Mouse (Mus musculus) gastrocnemius, postnatal 25 days (tissue): ENCODE results near the gene Runx2. TPM values are rescaled to one million over a fixed set of nuclear protein-coding genes. Genes with fewer than 3 reads are reported as not detected.

Experiments used
- DNase-seq: peaks from one replicate; pipeline ENCODE4 v3.0.0; 2022
- total RNA-seq, 2 experiments: library from RNA; stranded (reverse); gene quantifications; 1 replicate in 1 of 2; 2 replicates in 1 of 2; pipeline ENCODE4 v1.2.3; 2021

Gene Runx2
- total RNA-seq, 2 experiments from 2014 or later, result 0.28 to 0.38 TPM

DNA sequence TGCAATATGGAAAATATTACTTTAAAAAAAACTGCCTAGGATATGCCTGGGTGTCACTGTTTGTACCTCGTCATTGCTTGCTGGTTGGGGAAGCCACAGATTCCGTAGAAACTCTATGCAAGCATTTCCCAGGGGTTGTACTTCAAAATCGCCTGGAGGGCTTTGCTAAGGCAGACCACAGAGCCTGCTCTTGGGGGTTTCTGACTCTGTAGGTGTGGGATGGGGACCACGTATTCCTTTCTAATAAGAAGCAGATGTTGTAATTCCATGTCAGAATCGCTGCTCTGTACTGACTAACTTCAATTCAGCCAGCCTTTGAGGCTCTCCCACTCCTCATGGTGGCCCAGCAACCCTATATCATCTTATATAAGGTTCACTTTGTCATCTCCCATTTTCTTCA is 46.1 kb downstream of the Runx2 start:
- no peak for DNase-seq

DNA sequence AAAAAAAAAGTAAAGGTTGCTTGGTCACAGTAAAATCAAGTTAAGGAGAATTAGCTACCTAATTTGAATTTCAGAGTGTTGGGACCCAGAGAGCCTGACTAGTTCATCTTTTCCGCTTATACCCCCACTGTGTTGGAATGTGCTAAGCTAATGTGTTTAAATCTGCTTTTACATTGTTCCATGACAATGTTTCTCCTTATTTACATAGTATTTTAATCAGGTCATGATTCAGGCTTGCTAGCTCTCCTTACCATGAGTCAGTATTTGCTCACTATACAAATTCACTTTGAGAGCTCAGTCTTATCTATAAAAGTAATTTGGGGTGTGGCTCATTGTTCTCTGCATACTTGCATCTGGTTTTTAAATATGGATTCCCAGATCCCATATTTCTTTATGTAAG is 47.2 kb downstream of the Runx2 start:
- DNase-seq, result no peak

DNA sequence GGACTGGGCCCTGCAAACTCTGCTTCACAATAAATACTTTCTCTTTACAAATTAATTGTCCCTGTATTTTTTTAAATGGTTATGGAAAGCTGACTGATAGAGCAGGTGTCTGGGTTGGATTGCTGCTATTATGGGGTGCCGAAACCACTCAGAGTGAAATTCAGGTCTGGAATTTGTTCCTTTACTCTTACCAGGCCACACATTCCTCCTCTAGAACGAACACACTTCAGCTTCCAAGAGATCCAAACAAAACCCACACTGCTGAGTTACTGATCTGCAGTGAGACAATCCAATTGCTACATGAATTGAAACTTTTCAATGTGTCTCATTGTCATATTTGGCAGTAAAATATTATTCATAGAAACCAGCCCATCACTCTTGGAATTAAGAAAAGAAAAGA is 47.6 kb downstream of the Runx2 start:
- DNase-seq, result no peak

DNA sequence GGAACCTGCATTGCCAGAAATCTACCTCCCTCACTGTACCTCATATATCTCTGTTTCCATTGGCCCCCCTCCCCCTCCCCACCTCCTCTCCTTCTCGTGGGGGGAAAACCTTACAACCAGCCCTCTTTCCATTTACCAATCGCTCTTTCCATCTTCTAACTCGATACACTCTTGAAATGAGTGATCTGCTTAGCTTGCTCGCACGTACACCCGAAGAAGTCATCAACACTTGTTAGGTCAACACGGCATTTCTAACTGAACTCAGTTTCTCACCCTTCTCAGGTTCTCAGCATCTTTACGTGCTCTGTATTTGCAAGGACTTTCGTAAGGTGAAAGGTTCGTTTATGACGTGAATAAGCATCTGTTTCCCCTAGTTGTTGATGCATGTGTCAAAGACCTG is 48.3 kb downstream of the Runx2 start:
- DNase-seq, result no peak

DNA sequence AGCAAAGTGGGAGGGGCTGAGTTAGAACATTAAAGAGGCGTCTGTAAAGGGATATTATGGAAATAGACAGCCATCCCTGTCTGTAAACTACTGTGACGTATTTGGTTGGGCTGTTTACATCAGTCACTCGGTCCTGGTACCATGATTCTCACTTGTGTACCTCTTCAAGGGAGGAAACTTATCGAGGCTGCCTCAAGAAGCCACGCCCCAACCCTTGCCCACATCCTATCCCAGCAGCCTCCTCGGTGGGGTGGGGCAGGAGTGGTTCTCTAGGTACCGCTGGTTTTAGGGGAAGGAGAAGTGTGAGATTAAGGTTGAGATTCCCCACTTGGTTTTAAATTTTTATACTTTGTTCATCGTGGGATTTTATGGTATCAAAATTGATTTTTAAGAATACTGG is 69.2 kb downstream of the Runx2 start:
- no peak for DNase-seq

DNA sequence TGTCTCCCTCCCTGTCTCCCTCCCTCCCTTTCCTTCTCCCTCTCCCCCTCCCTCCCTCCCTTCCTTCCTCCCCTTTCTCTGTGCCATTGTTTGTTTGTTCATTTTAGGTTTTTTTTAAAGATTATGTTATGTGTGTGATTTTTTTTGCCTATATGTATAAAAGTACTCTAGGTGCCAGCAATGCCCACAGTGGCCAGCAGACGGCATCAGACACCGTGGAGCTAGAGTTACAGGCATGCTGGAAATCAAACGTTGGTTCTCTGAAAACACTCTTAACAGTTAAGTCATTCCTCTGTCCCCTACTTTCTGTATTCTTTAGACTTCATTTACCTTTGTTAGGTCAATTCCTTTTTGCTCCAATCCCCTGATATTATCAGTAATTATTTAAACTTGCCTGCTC is 70.8 kb downstream of the Runx2 start:
- DNase-seq, result no peak

DNA sequence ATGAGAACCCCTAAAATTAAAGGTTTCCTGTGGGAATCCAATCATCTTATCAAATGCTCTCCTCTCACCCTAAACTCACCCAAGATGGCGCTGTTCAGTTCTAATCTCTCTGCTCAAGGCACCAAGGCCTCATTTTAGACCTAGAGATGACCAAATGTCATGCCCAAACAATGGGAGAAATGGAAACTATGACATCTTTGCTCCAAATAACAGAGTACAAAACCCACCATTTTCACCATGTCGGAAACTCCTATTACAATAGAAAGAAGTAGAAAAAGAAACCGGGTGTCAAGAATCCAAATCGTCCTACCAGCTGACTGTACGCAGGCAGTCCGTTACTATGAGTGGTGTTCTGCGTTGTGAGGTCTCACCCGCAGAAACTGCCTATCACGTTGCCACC is 72.4 kb downstream of the Runx2 start:
- DNase-seq, result no peak

DNA sequence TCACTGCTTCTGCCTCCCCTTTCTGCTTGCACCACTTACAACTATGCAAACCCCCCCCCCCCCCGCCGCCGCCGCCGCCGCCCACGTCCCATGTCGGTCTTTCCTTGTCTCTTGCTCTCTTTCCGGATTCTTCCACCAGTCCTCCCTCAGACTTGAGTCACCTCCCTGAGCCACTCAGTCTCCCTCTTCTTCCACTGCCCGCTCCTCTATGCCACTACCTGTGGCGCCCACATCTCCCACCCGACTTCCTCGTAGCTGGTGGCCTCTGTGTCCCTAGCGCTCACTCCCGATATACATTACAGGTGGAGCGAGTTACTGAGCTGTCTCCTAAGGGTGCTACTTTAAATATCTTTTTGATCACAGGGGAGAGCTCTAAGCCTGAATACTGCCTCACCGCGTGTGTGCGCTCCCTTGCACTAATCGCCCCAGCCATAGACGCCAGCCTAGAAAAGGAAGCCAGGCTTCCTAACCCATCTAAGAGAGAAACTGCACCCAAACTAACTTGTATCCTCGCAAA is 76.4 kb downstream of the Runx2 start:
- no peak for DNase-seq

DNA sequence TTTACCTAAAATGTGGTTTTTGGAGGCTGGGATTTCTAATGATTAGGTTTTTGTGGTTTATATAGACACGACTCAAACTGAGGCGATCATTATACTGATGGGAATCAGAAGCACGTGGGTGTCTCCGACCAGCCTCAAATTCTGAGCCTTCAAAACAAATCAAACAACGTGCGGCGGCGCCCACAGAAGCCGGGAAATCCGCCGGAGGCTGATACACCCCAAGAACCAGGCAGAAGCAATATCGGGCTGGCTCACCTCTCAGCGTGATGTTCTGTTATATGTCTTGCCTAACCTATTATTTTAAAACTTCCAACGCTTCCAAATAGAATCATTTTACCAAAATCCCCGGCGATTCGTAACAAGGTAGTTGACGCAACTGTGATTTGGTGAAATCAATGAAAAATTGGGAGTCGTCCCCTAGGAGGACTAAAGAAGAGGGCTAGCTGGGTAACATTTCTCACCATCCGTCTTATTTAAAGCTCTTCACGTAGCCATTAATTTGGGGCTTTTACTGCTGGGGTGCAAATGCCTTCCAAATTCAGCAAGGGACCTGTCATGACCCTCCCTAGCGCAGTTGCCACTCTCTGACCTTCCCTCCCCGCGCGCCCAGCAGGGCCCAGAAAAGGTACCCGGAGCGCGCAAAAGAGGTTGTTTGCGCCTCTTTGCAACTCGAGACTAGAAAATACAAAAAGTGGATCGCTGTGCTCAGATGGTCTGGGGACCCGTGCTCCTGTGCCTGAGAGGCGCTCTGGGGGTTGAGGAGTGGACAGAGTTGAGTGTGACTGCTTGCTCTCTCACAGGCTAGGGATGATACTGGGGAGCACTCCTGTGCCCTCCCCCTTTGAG is 77.1 kb downstream of the Runx2 start:
- DNase-seq, result no peak

DNA sequence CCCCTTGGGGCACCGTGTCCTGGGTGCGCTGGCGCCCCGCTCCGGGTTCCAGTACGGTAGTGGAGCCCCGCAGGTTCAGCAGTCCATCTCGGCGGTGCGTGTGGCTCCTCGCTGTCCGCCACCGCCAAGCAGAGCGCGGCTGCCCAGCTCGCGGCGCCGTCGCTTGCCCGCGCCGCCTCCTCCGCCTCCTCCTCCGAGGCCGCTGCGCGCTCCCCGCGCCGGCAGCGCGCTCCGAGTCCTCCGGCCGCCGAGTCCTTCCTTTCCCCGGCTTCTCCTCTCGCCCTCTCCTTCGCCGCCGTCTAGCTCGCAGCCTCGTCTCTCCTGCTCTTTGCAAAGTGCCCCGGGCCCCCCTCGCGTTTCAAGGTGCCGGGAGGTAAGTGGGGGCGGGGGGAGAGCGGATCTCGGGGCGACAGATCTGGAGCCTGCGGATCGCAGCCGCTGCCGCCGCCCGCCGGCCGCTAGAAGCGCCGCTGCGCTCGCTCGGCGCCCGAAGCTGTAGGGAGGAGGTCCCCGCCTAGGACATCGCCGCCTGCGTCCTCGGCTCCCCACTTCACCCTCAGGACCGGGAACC is 78.5 kb downstream of the Runx2 start:
- peak; percentile 67 for DNase-seq

DNA sequence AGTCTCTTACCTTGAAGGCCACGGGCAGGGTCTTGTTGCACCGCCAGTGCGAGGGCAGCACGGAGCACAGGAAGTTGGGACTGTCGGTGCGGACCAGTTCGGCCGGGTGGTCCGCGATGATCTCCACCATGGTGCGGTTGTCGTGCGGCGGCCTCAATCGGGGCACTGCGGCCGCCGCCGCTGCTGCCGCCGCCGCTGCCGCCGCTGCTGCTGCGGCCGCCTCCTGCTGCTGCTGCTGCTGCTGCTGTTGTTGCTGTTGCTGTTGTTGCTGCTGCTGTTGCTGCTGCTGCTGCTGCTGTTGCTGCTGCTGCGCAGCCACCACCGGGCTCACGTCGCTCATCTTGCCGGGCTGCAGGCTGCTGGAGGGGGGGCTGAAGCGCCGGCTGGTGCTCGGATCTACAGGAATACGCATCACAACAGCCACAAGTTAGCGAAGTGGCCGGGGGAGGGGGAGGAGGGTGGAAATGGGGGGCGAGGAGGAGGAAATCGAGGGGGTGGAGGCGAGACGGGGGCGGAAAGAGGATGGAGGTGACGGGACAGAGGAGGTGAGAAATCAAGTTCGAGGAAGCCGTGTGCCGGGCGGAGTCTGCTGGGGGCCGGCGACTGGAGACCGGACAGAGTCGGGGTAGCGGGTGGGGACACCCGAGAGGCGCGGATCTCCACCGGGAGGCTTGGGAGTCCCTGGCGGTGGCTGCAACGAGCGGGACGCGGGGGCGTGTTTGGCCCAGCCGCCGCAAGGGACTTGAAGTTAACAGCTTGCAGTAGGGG is 79.2 kb downstream of the Runx2 start:
- DNase-seq, result peak; percentile 24

DNA sequence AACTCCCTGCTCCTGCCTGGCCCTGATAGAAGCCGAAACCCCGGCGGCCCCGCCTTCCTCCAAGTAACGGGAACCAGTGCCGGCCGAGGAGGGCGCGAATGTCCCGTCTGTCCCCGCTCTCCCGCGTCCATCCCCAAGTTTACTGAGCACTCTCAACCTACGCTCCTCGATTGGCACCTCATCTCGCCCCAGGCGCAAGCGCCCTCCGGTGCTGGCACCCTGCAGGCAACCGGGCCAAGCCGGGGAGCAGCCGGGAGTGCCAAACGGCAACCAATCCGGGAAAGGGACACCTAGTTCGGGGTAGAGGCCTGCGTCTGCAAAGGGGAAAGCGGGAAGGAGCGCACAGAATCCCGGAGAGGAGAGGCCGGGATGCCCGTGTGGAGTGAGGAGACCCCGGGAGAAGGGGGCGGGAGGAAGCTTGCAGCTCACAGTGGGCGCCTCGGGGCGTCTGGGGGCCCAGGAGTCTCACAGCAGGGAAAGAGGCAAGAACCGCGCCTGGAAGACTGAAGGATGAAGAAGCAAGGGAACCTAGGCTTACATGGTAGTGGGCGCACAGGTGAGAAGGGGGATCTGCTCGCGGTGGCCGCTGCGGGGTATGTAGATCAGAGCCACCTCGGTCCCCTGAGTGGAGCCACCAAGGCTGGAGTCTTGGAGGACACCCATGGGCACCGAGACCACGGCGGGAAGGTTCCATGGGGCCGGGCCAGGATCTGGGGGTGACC is 79.9 kb downstream of the Runx2 start:
- DNase-seq, result peak; percentile 51

DNA sequence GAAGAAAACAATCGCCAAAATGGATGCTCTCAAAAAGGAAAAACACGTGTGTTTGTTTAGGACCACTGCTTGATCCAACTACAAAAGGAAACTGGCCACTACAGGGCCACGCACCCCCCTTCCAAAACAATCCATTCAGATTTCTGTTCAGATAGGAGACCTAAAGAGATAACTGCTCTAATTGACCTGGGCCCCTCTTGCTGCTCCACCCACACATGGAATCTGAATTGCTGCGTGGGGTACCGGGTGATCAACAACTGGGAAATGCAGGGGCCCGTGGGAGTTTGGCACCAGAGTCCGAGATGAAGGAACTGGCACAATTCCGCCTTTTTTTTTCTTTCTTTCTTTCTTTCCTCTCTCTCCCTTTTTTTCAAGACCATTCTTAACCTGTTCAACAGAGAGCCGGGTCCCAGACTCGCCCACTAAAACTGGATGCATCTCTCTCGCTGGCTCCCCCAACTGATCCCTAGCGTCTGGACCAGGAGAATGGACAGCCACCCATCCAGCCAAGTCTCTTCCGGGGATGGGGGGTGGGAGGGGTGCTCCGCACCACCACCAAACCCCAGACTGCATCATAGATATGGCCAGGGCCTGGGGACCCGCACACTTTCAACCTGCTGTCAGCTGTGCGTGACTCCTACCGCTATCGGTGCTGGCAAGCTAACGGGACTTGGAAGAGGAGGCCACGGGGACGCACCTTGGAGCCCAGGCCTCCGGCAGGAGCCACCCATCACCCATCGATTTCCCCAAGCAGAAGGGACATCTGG is 80.9 kb downstream of the Runx2 start:
- DNase-seq, result no peak

DNA sequence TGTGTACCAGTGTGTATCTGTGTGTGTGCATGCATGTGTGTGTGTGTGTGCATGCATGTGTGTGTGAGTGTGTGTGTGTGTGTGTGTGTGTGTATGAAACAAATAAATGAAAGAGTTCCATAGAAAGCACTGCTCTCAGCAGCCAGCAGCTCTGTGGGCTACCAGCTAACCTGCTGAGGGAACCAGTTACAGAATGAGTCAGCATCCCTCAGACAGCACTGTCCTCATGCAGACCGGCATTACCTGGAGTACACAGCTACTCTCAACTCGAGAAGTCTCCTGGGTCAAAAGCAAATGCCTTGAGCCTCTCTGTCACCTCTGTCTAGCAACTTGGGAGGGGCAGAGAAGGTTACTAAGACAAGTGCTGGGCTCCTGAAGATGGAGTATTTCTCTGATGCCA is 86.1 kb downstream of the Runx2 start:
- no peak for DNase-seq

DNA sequence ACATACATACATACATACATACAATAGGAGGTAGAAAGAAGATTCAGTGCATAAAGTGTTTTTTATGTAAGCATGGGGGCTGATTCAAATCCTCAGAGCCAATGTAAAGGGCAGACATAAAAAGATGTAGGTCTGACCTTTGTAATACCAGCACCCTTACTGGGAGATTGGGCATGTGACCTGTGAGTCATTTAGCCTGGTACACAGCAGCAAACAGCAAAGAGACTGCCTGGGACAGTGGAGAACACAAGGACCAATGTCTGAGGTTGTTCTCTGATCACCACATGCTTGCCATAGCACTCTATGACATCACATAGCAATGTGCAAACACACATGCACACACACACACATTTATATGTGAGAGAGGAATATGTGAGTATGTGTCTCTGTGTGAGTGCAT is 86.9 kb downstream of the Runx2 start:
- no peak for DNase-seq

DNA sequence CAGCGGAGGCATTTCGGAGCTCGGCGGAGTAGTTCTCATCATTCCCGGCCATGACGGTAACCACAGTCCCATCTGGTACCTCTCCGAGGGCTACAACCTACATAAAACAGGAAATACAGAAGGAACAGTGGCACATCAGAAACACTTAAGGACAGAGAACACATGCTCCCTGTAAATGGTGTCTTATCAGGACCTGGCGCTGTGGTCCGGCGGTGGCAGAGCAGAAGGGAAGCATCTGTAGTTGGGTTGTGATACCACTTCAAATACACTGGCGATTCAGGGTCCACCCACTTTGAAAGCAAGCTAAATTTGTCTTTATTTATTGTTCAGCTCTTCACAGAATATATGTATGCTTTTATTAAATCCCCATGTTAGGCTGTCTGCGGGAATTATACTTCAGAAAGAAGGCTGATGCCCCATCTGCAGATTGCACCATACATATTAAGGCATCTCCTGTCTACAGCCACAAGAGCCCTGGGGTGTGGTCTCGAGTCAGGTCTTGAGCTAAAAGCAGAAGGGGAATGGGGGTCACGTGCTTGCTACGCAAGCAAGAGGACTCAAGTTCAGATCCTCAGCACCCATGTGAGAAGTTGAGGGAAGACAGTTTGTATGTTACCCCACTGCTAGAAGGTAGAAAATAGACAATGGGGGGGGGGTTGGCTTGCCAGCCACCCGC is 89.7 kb downstream of the Runx2 start:
- DNase-seq, result no peak

DNA sequence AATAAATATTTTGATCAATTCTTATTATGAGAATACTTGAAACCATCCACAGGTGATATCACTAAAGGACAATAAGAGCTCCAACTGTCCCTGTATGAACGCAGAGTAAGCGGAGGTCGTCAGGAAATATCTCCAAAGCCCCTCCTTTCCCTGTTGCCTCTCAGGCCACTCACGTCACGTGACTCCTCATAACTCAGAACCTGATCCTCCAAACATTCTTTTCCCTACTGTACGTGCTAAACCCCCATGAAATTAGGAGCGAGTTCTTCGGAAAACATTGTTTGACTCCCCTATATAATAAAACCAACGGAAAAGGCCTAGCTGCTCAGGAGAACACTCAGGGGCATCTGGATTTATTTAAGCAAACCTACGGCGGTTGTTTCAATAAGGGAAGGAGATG is 90.3 kb downstream of the Runx2 start:
- DNase-seq, result no peak

DNA sequence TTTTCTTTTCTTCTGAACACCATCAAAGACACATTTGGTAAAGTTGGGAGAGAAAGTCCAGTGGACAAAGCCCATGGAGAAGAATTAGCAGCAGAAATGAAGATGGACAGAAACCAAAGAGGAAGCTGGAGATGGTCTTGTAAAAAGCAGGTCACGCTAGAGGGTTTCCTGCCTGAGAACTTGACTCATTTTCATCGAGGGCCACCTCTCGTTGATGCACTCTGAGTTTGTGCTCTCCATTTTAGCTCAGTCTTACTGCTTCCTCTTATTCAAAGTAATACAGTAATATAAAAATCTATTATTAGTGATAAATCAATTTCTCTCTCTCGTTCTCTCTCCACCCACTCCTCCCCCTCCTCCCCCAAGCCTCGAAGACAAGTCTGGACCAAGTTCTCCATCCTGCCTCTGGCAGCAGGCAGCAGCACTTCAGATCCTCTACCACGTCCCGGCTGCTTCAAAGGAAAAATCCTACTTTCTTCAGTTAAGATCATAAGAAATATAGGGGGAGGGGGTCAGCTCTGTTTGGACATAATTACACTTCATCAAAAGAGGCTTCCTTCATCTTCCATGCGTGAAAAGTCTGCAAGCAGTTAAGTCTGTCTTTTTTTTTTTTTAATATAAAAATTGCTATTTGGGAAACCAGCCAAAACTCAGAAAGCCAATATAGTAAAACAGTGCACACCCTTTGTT is 92.3 kb downstream of the Runx2 start:
- no peak for DNase-seq

DNA sequence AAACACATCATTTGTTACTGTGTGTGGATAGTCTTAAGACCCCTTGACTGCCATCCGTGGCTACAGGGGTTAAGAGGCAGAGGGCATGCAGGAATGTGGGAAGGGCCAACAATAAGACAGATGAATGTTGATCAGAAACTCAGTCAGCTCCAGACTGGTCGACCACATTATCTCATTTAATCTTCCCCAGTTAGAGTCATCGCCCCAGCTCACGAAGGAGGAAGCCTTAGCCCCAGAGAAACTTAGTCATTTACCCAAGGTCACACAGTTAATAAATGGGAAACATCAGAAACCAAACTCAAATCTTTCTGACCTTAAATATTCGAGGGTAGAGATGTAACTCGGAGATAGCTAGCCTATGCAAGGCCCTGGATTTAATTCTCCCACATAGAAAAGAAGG is 96.0 kb downstream of the Runx2 start:
- DNase-seq, result no peak

DNA sequence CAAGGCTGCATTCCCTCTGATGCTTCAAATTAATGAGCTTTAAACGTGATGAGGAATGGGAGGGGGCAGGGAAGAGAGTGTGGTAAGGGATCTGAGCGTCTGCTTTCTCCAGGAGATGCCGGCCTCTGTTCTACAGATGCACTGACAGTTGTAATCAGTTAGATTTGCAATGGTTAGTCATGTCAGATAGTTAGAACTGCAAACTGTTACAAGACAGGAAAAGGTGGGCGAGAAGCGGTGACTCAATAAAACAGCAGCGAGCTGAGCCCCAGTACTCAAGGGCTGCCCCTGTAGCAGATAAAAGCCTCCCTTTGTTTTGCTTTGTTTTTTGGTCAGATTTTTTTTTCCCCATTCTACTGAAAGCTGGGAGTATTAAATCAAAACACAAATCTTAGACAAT is 96.6 kb downstream of the Runx2 start:
- no peak for DNase-seq
